Mouse (Mus musculus): ENCODE measurements around the gene Hras.

Gene Hras

DNA sequence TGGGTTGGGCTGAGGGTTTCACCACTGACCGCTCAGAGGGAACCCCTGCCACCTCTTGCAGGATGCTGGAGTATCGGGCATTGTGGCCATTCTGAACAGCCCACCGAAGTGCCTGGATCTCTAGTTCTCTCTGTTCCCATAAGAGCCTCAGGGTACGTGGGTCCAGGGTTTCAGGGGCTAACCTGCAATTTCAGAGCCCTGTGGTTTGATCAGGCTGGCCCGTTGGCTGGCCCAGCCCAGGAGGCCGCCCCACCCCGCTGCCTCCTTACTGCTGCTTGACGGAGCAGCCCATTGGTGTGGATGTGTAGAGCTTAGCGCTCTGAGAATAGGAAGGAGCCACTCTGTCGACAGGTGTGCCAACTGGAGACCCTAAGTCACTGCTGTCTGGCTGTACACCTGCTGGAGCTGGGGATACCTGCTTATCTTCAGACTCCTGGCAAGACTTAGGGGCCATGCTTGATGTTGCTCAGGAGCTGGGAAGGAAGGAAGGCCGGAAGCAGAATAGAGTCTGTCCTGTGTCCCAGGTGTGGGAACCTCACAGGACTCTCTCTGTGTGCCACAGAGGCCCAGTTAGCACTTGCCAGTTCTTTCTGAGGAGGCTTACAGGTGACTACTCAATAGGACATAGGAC is 19.9 kb upstream of the Hras start, which contains the start of gene Lmntd2:
Gene Lmntd2 (minus strand): TSS at position 476 of the 631 bp plus-strand sequence.
- no peak for DNase-seq (ENCODE audit: low read depth, low spot score)

DNA sequence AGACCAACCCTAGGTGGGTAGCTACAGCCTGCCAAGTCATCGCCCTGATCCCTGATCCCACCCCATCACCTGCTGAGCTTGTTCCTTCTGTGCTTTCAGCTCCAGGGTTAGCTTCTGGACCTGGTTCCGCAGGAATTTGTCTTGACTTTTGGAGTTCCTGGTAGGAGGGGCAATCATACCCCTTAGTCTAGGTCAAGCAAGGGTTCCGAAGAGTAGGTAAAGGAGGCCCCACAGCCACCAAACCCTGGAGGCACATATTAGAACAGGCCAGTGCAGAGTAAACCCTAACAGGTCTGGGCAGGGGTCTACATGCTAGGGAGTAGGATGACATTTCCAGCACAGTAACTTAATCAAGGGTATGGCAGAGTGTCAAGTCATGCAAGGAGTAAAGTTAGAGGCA is 19.3 kb upstream of the Hras start:
- no peak for DNase-seq (ENCODE audit: low read depth, low spot score)

DNA sequence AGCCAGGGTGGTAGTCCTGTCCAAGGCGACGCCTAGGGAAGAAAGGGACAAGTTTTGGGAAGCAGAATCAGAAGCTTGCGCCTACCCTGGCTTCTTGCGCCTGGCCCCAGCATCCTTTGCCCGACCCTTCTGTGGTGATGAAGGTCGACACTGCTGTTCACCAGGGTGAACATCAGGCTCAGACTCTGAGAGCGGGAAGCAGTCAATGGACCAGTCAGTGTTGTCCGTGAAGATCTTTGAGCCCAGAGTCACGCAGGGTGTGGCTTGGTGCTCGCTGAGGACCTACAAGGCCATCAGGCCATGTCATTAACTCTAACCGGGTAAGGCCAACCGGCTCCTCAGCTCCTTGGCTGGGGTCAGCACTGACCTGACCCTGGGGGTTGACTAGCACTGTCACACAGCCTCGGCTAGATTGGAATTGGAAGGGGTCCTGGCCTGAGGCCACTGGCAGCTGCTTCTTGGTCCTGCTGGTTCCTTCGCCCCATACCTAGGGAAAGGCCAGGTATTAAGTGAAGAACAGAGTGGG is 16.9 kb upstream of the Hras start:
- DNase-seq (ENCODE audit: low read depth, low spot score) = no peak

DNA sequence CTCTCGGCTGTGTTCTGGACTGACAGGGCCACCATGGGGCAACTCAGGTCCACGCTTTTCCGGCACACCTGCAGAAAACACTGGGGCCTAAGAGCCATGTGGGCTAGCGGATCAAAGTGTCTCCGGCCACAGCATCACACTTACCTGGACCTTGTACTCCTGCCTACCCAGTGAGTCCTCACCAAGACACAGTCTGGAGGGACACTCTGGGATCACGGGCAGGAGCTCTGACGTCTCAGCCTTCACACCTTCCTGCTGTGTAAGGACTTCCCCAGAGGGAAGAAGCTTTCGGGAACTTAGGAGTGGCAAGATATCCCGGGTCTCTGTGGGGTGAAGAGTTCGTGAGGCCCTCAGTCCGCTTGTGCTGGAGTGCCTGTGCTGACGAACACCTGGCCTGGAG is 16.3 kb upstream of the Hras start:
- no peak for DNase-seq (ENCODE audit: low read depth, low spot score)

DNA sequence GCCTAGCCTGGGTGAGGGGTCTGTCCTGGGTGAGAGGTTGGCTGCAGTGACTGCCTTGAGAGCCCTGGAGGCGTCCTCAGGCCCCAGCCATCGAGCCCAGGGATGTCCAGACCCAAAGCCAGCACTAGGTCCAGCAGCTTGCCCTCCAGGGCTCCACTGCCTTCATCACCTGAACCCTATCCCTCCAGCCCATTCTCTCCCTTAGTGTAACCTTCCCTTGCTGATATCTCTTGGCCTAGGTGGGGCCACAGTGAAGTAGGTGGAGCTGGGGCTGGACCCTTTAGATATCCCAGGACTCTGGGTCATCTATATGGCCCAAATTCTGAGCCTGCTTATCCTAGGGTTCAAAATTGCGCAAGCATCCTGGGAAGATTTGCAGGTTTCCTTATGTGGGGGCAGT is 15.7 kb upstream of the Hras start:
- DNase-seq (ENCODE audit: low read depth, low spot score) = no peak

DNA sequence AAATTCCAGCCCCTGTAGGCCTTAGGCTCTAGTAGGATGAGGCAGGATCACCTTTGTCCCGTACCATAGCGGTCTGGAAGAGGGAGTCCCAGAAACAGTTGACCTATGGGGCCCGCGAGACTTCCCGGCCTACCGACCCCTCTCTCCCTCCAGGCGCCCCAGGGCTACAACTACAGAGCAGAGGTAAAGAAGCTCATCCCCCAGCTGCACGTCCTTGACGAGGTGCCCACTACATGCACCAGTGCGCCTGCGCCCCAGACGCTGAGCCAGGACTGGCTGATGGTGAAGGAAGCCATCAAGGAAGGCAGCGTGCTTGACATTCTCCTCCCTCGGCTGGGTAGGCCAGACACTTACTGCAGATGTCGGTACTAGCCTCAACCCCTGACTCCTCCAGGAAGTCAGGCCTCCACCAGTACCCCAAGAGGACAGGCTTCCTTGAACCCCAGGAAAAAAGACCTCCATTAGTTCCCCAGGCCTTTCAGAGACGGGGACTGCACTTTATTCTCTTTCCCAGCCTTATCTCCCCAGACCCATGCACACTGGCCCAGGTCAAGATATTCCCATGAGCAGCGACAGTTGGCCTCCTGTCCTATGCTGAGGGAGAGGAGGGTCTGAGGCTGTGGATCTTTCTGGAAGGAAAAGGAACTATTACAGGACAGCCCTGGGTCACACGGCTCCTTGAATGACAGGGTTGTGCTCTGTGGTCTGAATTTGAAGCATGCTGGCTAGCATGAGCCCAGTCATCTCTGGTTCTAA is 12.6 kb upstream of the Hras start:
- no peak for DNase-seq (ENCODE audit: low read depth, low spot score)

DNA sequence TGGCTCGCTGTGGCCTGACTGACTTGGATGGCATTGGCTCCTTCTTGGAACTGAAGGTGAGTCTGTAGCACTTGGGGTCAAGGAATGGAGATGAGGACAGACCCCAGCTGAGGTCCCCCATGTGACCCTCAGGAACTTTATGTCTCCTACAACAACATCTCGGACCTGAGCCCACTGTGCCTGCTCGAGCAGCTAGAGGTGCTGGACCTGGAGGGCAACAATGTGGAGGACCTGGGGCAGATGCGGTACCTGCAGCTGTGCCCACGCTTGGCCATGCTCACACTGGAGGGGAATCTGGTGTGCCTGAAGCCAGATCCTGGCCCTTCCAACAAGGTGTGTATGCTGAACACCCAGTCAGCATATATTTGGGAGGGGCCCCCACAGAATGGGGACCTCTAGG is 11.7 kb upstream of the Hras start:
- no peak for DNase-seq (ENCODE audit: low read depth, low spot score)

DNA sequence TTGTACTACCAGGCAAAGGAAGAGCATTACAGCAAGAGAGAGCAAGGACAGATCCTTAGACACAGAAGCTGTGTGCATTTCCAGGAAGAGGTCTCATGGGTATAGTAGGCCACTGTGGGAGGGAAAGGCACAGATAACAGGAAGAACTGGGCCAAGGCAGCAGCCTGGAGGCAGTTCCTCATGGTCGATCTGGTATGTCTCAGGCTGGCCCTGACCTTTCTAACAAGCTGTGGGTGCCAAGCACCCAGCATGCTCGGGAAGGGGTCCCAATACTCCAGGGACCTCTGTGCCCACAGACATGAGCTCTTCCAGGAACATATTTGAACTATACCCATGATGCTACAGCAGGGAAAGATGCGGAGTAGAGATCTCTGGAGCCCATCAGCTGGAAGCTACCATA is 10.7 kb upstream of the Hras start:
- no peak for DNase-seq (ENCODE audit: low read depth, low spot score)

DNA sequence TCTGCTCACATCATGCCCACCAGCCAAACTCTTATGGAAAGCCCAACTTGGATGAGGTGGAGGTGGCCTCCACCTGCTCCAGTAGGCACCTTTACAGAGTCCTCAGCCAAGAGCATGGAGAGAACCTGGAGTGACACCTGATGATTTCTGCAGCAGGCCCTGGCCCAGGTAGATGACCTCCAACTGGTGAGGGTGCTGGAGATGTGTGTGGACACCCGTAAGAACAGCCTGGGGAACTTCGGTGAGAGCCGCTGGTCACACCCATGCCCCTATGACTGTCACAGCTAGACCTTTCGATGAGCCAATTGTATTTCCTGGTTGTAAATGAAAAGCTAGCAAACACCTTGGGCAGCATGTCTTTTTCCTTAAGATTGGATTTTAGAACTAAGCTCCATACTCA is 4.3 kb upstream of the Hras start:
- no peak for DNase-seq (ENCODE audit: low read depth, low spot score)

DNA sequence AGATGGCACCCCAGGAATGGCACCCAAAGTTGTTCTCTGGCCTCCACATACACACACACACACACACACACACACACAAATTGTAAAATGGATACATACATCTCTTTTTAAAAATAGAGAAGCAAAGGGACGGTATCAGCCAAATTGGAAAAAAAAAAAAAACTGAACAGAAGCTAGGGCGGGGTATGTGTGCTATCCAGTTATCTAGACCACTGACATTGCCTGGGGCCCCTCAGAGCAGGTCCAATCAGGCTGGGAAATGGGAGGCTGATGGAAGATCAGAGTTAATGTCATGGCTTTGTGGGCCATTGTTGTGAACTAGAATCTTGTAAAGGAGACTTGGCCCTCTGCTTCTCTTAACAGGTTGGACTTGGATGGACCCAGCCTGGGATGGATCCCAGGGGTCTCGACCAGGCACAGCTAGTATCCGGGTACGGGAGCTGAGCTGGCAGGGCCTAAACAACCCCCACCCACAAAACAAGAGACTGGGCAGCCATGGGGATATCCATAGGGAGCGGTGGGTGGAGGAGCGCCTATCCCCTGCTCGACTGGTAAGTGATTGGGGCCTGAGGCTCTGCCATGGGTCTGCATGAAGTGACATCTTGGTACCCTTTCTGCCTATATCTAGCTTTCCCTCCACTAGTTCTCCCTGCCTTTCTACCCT is 2.9 kb upstream of the Hras start:
- no peak for DNase-seq (ENCODE audit: low read depth, low spot score)

DNA sequence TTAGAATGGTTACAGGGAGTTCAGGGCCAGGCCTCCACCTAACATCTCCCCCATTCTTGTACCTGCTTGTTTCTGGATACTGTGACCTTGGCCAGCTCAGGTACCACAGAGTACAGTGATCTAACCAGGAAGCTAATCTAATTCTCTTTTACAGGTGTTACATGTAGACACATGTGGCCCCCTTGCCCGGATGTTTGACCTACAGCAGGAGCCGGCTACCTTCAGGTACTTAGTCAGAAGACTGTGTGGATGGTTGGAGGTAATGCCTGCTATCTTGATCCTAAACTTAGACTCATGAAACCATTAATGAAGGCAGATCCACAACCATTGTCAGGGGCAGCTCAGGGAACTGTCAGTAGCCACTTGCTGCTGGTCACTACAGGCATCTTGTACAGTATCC is 1.9 kb upstream of the Hras start:
- DNase-seq (ENCODE audit: low read depth, low spot score) = no peak

DNA sequence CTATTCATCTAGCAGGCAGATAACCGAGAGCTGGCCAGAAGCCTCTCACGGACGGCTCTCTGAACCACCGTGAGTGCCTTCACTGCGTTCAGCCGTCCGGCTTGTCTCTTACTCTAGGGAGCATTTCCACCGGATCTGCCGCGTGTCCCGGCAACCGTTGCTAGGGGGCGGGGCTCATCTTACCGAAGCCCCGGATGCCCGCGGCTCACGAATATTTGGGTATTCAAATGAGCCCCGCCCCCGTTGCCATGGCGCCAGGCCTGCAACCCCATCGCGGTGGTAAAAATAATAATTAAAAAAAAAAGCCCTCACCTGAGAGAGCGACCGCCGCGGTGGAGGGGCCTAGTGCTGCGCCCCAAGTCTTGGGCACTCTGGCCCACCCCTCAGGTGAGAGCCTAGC is 1.0 kb upstream of the Hras start:
- DNase-seq (ENCODE audit: low read depth, low spot score) = peak; percentile 96

DNA sequence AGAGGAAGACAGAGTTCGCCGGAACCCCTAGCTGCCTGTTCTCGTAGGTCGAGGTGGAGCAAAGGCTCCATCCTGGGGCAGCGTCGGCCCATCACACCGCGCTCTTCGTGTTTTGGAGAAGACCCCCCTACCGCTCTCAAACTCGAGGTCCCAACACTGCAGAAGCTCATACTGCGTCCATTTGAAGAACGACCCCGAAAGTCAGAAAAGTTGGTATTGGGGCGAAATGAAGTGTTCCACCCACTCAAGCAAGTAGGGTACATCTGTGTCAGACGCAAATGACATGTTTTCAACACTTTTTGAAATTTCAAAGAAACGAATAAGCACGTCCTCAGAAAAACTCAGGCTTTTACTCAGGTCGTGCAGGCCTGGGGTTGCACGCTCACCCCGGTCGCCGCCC is 604 bp upstream of the Hras start:
- DNase-seq (ENCODE audit: low read depth, low spot score) = no peak

DNA sequence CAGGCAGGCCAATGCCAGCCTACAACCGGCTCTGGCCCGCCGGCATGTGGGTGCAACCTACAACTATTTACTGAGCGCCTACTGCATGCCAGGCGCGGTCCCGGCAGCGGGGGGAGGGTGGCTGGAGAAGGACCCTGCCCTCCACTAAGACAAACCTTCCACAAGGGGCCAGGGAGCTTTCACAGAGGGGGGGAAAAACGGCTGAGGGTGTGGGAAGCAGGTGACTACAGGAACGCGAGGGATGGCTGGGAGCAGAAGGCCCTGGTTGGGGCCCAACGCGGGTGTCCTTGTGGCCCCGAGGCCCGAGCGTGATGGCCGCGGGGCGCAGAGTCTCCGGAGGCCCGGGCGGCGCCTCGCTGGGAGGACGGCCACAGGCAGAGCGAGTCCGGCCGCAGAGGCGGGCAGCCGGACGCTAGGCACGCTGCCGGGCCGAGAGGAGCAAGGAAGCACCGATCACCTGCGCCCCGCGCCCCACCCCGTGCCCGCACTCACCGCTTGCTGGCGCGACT is 403 bp downstream of the Hras start:
- DNase-seq (ENCODE audit: low read depth, low spot score) = no peak

DNA sequence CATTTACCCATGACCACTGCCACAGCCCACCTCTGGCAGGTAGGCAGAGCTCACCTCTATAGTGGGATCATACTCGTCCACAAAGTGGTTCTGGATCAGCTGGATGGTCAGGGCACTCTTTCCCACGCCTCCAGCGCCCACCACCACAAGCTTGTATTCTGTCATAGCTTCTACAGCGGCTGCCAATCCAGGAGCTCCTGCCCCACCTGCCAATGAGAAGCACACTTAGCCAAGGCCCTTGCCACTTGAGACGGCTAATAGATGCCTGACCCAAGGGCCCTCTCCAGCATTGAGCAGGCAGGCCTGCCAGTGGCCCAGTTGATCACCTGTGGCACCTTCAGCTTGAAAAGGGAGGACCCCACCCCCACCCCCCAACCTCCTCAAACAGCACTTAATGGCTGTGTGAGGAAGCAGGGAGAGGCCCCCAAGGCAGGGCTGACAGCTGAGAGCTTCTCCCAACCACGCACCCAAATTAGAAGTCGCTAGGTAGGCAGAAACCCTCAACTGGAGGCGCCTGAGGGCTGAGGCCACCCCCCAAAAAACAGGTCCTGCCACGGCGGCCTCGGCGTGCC is 943 bp downstream of the Hras start:
- DNase-seq (ENCODE audit: low read depth, low spot score) = no peak

DNA sequence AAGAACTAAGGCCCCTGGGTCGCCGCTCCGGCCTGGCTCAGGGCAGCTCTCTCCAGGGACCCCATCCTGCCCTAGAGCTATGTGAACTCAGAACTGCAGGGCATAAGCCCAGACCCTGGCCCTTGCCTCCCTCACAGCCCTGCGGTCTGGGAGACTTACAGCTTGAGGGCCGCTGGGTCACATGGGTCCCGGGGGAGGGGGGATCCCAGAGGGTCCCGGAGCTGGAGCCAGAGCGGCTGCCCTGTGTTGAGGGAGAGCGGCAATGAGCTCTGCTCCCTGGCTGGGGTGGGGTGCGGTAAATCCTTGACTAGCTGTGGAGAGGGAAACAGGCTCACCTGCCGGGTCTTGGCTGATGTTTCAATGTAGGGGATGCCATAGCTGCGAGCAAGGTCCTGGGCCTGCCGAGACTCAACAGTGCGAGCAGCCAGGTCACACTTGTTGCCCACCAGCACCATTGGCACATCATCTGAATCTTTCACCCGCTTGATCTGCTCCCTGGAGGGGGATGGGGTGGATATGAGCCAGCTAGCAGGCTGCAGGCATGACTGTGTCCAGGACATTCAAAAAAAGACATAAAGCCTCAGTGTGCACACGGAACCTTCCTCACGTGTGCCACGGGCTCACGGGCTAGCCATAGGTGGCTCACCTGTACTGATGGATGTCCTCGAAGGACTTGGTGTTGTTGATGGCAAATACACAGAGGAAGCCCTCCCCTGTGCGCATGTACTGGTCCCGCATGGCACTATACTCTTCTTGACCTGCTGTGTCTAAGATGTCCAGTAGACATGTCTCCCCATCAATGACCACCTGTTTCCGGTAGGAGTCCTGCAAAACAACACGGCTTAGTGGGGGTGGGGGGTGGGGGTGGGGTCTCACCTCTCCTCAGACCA is 1.8 kb downstream of the Hras start:
- DNase-seq (ENCODE audit: low read depth, low spot score) = no peak

DNA sequence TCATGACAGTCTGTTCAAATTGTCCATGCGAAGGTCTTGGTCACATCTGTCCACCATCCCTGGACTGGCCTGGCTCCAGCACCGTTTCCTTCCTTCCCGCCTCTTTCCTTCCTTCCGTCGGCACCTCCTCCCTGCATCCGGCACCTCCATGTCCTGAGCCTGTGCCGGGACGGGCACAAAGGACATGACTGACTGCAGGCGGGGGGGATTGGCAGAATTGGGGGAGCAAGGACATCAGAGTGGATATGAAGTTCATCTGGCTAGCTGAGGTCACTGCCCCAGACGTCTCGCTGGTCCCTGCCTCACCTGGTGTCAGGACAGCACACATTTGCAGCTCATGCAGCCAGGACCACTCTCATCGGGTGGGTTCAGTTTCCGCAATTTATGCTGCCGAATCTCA is 2.8 kb downstream of the Hras start:
- DNase-seq (ENCODE audit: low read depth, low spot score) = no peak

DNA sequence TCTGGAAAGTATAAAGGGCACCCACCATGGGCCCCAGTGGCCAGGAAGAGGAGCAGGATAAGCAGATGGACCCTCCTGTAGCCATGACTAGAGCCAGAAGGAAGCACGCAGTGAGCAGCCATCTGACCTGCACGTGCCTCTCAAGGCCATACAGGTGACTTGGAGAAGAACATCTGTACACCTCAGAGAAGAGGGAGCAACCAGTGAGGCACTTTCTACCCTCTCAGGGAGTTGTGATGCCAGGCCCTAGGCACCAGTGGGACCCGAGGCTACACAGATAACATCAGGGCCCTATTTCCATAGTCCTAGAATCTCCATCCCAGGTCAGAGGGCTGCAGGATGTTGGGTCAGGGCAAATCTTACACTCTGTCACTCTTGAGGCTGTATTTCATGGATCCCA is 3.6 kb downstream of the Hras start:
- DNase-seq (ENCODE audit: low read depth, low spot score) = no peak

DNA sequence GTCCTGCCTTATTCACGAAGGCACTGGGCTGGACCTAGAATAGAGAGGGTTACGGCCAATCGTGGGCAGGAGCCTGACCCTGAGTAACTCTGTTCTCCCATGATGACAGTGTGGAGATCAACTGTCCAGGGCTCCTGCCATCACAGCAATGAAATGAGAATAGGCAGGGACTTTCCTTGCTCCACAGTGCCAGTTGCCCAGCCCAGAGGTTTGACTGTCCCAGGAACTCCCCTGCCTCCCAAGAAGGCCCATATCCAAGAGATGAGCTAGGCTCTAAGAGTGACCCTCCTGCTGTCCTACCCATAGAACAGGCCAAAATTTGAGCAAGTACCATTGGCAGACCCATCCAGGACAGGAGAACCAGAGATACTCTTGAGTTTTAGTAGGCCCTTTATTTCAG is 5.1 kb downstream of the Hras start:
- DNase-seq (ENCODE audit: low read depth, low spot score) = no peak

DNA sequence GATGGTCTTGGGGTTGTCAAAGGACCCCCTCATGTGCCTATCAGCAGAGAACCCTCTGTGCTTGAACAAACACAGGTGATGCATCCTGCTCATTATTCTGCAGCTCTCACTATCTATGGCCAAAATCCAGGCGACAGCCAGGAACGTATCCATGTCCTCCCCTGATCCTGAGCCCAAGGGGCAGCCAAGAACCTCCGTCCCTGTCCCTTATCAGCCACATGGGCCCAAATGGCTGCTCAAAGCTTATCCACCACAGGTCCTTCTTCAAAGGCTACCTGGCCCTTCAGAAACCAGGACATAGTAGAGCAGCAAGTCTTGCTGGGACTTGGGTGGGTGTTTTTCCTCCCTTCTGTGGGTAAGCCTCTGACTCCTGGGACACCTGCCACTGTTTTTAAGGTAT is 5.6 kb downstream of the Hras start:
- DNase-seq (ENCODE audit: low read depth, low spot score) = no peak

DNA sequence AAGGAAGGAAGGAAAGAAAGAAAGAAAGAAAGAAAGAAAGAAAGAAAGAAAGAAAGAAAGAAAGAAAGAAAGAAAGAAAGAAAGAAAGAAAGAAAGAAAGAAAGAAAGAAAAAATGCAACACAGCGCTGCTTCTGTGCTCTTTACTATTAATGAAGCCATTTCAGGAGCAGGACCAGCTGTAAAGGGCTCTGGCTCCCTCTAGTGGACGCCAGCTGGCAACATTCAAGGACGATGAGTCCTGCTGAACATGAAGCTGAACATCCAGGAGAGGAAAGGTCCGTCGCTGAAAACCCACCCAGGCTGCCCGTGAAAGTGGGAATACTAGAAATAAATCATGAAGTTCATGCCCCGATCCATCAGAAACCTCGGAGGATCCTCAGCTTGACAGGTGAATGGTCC is 17.6 kb downstream of the Hras start:
- DNase-seq (ENCODE audit: low read depth, low spot score) = peak; percentile 95
